Comparison of ENCODE assay signal across 9 mouse cellular contexts in genomic region chr7:19628192-19628535, GRCm38 (mm10). TPM values are rescaled to one million over a fixed set of nuclear protein-coding genes. Genes with fewer than 3 reads are reported as not detected.
DNase-seq lines count a peak whose midpoint lies in the region; ATAC-seq and TF ChIP-seq lines count a peak whose summit lies in the region.
"Had no signal": no experiment of that assay in that cellular context is flagged by ENCODE, and none has a peak within 500 bp of the region (broad histone marks: within the 10 kb centered on the region; RNA-seq: fewer than 3 reads in every experiment).

No protein-coding gene starts in this region.

- ATAC-seq in embryonic facial prominence, embryonic 13.5 days (ENCODE audit: insufficient number of reproducible peaks, insufficient read depth, low FRiP score, low TSS enrichment, low read depth): peak; percentile 4; the same call in 1 of the 2 replicates
- no peak for ATAC-seq in hindbrain, postnatal 0 days
- no peak for ATAC-seq in midbrain, postnatal 0 days (ENCODE audit: low FRiP score)
- ATAC-seq in erythroid progenitor cell, adult 5-6 weeks (replicated peaks; ENCODE audit: low FRiP score, poor library complexity, severe bottlenecking): no peak
- ATAC-seq in frontal cortex, adult (ENCODE audit: low TSS enrichment): no peak

- no peaks in the 10 kb centered on the region for H3K36me3 ChIP-seq in liver, adult 2 months (ENCODE audit: control insufficient read depth, insufficient read depth, low read length)
- peaks cover 15% of the 10 kb centered on the region for H3K36me3 ChIP-seq in embryonic facial prominence, embryonic 13.5 days
- peaks cover 12% of the 10 kb centered on the region; the same call in 1 of the 2 replicates for H3K36me3 ChIP-seq in hindbrain, postnatal 0 days (ENCODE audit: insufficient read depth, low read length)
- H3K36me3 ChIP-seq in midbrain, postnatal 0 days (ENCODE audit: insufficient read depth, low read length): peaks cover 14% of the 10 kb centered on the region

- 0 out of 2 replicates have a peak overlapping the region, but pooled peaks have one; percentile 4 for H3K27ac ChIP-seq in liver, adult 2 months (replicated peaks; ENCODE audit: insufficient read depth, low read depth, low read length)
- peak overlapping the region; percentile 88 for H3K27ac ChIP-seq in embryonic facial prominence, embryonic 13.5 days
- H3K27ac ChIP-seq in hindbrain, postnatal 0 days: no peak overlapping the region; the same call in 1 of the 2 replicates
- H3K27ac ChIP-seq in midbrain, postnatal 0 days (ENCODE audit: low read depth, low read length): no peak overlapping the region; the same call in 1 of the 2 replicates

- no peak for DNase-seq in liver, adult 2 months (ENCODE audit: extremely low read depth, low read depth, low spot score)
- DNase-seq in liver: no peak
- DNase-seq in hindbrain, postnatal 0 days (ENCODE audit: low spot score): no peak
- no peak for DNase-seq in midbrain, postnatal 0 days (ENCODE audit: low spot score)
- no peak for DNase-seq in adrenal gland, adult 8-10 months

- H3K27me3 ChIP-seq in liver, adult 2 months (ENCODE audit: control insufficient read depth, insufficient read depth, low read length): no peaks in the 10 kb centered on the region
- H3K27me3 ChIP-seq in embryonic facial prominence, embryonic 13.5 days: no peaks in the 10 kb centered on the region
- H3K27me3 ChIP-seq in hindbrain, postnatal 0 days (ENCODE audit: insufficient read depth, low read length): no peaks in the 10 kb centered on the region
- H3K27me3 ChIP-seq in midbrain, postnatal 0 days (ENCODE audit: insufficient read depth, low read length): no peaks in the 10 kb centered on the region

- no peak for TF ChIP-seq CTCF in liver, adult 2 months (IDR thresholded peaks at IDR 0.05; ENCODE audit: low read depth, low read length)
- no peak for TF ChIP-seq CTCF in hindbrain, postnatal 0 days (IDR thresholded peaks at IDR 0.05; ENCODE audit: low read depth)
- TF ChIP-seq CTCF in midbrain, postnatal 0 days (IDR thresholded peaks at IDR 0.05): no peak

- TF ChIP-seq POLR2A in liver, adult 2 months (IDR thresholded peaks at IDR 0.05; ENCODE audit: extremely low read depth, insufficient read depth, low read length): no peak

- H3K4me1 ChIP-seq in liver, adult 2 months (ENCODE audit: control insufficient read depth, insufficient read depth, low read length): no peaks in the 10 kb centered on the region
- H3K4me1 ChIP-seq in embryonic facial prominence, embryonic 13.5 days: 0 out of 2 replicates have a peak, but pooled peaks cover 4% of the 10 kb centered on the region
- no peaks in the 10 kb centered on the region for H3K4me1 ChIP-seq in hindbrain, postnatal 0 days (ENCODE audit: insufficient read depth, low read length)
- no peaks in the 10 kb centered on the region for H3K4me1 ChIP-seq in midbrain, postnatal 0 days (ENCODE audit: insufficient read depth, low read length)

- H3K4me3 ChIP-seq in liver, adult 2 months (ENCODE audit: insufficient read depth, low read depth, low read length): peak overlapping the region; percentile 68
- peak overlapping the region; percentile 79 for H3K4me3 ChIP-seq in embryonic facial prominence, embryonic 13.5 days
- peak overlapping the region; percentile 71 for H3K4me3 ChIP-seq in hindbrain, postnatal 0 days (ENCODE audit: low read length)
- peak overlapping the region; percentile 62 for H3K4me3 ChIP-seq in midbrain, postnatal 0 days (ENCODE audit: low read depth, low read length)

- 19% methylated on average over 17 of the region's 17 CpGs for WGBS in liver, adult 2 months
- 15% methylated on average over 17 of the region's 17 CpGs for WGBS in embryonic facial prominence, embryonic 13.5 days
- 12% methylated on average over 17 of the region's 17 CpGs for WGBS in hindbrain, postnatal 0 days
- 15% methylated on average over 17 of the region's 17 CpGs for WGBS in midbrain, postnatal 0 days

- H3K9me3 ChIP-seq in embryonic facial prominence, embryonic 13.5 days: no peaks in the 10 kb centered on the region
- H3K9me3 ChIP-seq in hindbrain, postnatal 0 days (ENCODE audit: low read length): no peaks in the 10 kb centered on the region
- H3K9me3 ChIP-seq in midbrain, postnatal 0 days (ENCODE audit: low read length): no peaks in the 10 kb centered on the region

- no peak overlapping the region for H3K9ac ChIP-seq in liver, adult 2 months (ENCODE audit: low read depth, low read length)
- no peak overlapping the region for H3K9ac ChIP-seq in embryonic facial prominence, embryonic 13.5 days
- peak overlapping the region; percentile 35; the same call in 1 of the 2 replicates for H3K9ac ChIP-seq in hindbrain, postnatal 0 days (replicated peaks; ENCODE audit: low read length)
- peak overlapping the region; percentile 36; the same call in 1 of the 2 replicates for H3K9ac ChIP-seq in midbrain, postnatal 0 days (replicated peaks; ENCODE audit: low read length, poor library complexity, severe bottlenecking)

- H3K79me2 ChIP-seq in liver, adult 2 months (ENCODE audit: control insufficient read depth, insufficient read depth, low read length): no peaks in the 10 kb centered on the region

- H3K4me2 ChIP-seq in embryonic facial prominence, embryonic 13.5 days: peak overlapping the region; percentile 84
- peak overlapping the region; percentile 87 for H3K4me2 ChIP-seq in hindbrain, postnatal 0 days (ENCODE audit: low read depth, low read length)
- H3K4me2 ChIP-seq in midbrain, postnatal 0 days (ENCODE audit: low read depth, low read length, poor library complexity, severe bottlenecking): peak overlapping the region; percentile 74

RNA-seq across cellular contexts. Expression of gene Relb, which starts 1.1 kb away (rescaled TPM):
- 1.3 and 2.3 TPM in 2 replicates for total RNA-seq in liver, adult 2 months (2014; rRNA removed)
- 1.5 and 3.3 TPM in 2 replicates for polyA plus RNA-seq in liver, adult 2 months (2012; rRNA removed)
- polyA plus RNA-seq in embryonic facial prominence, embryonic 13.5 days (2015; fragmentation: Nextera tagmentation; extraction: Ambion mirVana): 7.5 and 10.5 TPM in 2 replicates
- total RNA-seq in hindbrain, postnatal 0 days (2014; rRNA removed): 9.2 and 10.2 TPM in 2 replicates
- polyA plus RNA-seq in hindbrain, postnatal 0 days (2015; fragmentation: Nextera tagmentation; extraction: Ambion mirVana): 6.5 and 6.9 TPM in 2 replicates
- 5.6 and 7.3 TPM in 2 replicates for total RNA-seq in midbrain, postnatal 0 days (2014; rRNA removed)
- polyA plus RNA-seq in midbrain, postnatal 0 days (2015; fragmentation: Nextera tagmentation; extraction: Ambion mirVana): 5.6 and 6.2 TPM in 2 replicates
- total RNA-seq in adrenal gland, adult 8-10 months (2022): 10 to 100 TPM; 31.6 to 50.7 (median 42.6) TPM
- total RNA-seq in erythroid progenitor cell, adult 5-6 weeks (2015; ENCODE audit: low replicate concordance): 1.7 and 3.2 TPM in 2 replicates
- 4.0 TPM in 1 of 2 replicates, not detected in the other for total RNA-seq in erythroid progenitor cell, adult 5-6 weeks (2017; ENCODE audit: low replicate concordance)

RNA-seq across cellular contexts. Expression of gene Clasrp, which starts 23.9 kb away (rescaled TPM):
- 4.9 and 5.3 TPM in 2 replicates for total RNA-seq in liver, adult 2 months (2014; rRNA removed)
- 18.0 and 24.8 TPM in 2 replicates for polyA plus RNA-seq in liver, adult 2 months (2012; rRNA removed)
- 61.2 and 73.9 TPM in 2 replicates for polyA plus RNA-seq in embryonic facial prominence, embryonic 13.5 days (2015; fragmentation: Nextera tagmentation; extraction: Ambion mirVana)
- total RNA-seq in hindbrain, postnatal 0 days (2014; rRNA removed): 67.0 and 90.9 TPM in 2 replicates
- 70.3 and 77.5 TPM in 2 replicates for polyA plus RNA-seq in hindbrain, postnatal 0 days (2015; fragmentation: Nextera tagmentation; extraction: Ambion mirVana)
- 74.4 and 97.4 TPM in 2 replicates for total RNA-seq in midbrain, postnatal 0 days (2014; rRNA removed)
- polyA plus RNA-seq in midbrain, postnatal 0 days (2015; fragmentation: Nextera tagmentation; extraction: Ambion mirVana): 70.3 and 74.7 TPM in 2 replicates
- total RNA-seq in adrenal gland, adult 8-10 months (2022): 10 to 100 TPM; 29.5 to 92.6 (median 50.4) TPM
- 12.3 and 14.3 TPM in 2 replicates for total RNA-seq in erythroid progenitor cell, adult 5-6 weeks (2015; ENCODE audit: low replicate concordance)
- 19.9 and 45.4 TPM in 2 replicates for total RNA-seq in erythroid progenitor cell, adult 5-6 weeks (2017; ENCODE audit: low replicate concordance)

RNA-seq across cellular contexts. Expression of gene Clptm1, which starts 36.7 kb away (rescaled TPM):
- 49.8 and 77.8 TPM in 2 replicates for total RNA-seq in liver, adult 2 months (2014; rRNA removed)
- polyA plus RNA-seq in liver, adult 2 months (2012; rRNA removed): 67.3 and 79.9 TPM in 2 replicates
- polyA plus RNA-seq in embryonic facial prominence, embryonic 13.5 days (2015; fragmentation: Nextera tagmentation; extraction: Ambion mirVana): 69.8 and 74.7 TPM in 2 replicates
- 178 and 187 TPM in 2 replicates for total RNA-seq in hindbrain, postnatal 0 days (2014; rRNA removed)
- polyA plus RNA-seq in hindbrain, postnatal 0 days (2015; fragmentation: Nextera tagmentation; extraction: Ambion mirVana): 135 and 142 TPM in 2 replicates
- 149 and 152 TPM in 2 replicates for total RNA-seq in midbrain, postnatal 0 days (2014; rRNA removed)
- 140 and 149 TPM in 2 replicates for polyA plus RNA-seq in midbrain, postnatal 0 days (2015; fragmentation: Nextera tagmentation; extraction: Ambion mirVana)
- 100 to 1,000 TPM; 164 to 180 (median 179) TPM for total RNA-seq in adrenal gland, adult 8-10 months (2022)
- 34.8 and 90.5 TPM in 2 replicates for total RNA-seq in erythroid progenitor cell, adult 5-6 weeks (2015; ENCODE audit: low replicate concordance)
- 34.0 and 34.3 TPM in 2 replicates for total RNA-seq in erythroid progenitor cell, adult 5-6 weeks (2017; ENCODE audit: low replicate concordance)

RNA-seq across cellular contexts. Expression of gene Apoc2, which starts 49.6 kb away (rescaled TPM):
- 283 and 389 TPM in 2 replicates for total RNA-seq in liver, adult 2 months (2014; rRNA removed)
- polyA plus RNA-seq in liver, adult 2 months (2012; rRNA removed): 221 and 425 TPM in 2 replicates
- 11.5 TPM in 1 of 2 replicates, not detected in the other for polyA plus RNA-seq in embryonic facial prominence, embryonic 13.5 days (2015; fragmentation: Nextera tagmentation; extraction: Ambion mirVana)
- total RNA-seq in hindbrain, postnatal 0 days (2014; rRNA removed): not detected in 2 replicates
- polyA plus RNA-seq in hindbrain, postnatal 0 days (2015; fragmentation: Nextera tagmentation; extraction: Ambion mirVana): 0.38 TPM in 1 of 2 replicates, not detected in the other
- 1.7 TPM in 1 of 2 replicates, not detected in the other for total RNA-seq in midbrain, postnatal 0 days (2014; rRNA removed)
- 0.30 and 0.32 TPM in 2 replicates for polyA plus RNA-seq in midbrain, postnatal 0 days (2015; fragmentation: Nextera tagmentation; extraction: Ambion mirVana)
- 1 to 10 TPM in 3 of 4 experiments, not detected in 1; 1.0 to 2.6 (median 1.4) TPM for total RNA-seq in adrenal gland, adult 8-10 months (2022)
- total RNA-seq in erythroid progenitor cell, adult 5-6 weeks (2015; ENCODE audit: low replicate concordance): 8.0 and 22.7 TPM in 2 replicates
- total RNA-seq in erythroid progenitor cell, adult 5-6 weeks (2017; ENCODE audit: low replicate concordance): not detected in 2 replicates
- polyA plus RNA-seq: activated CD4-positive, CD25-positive, alpha-beta regulatory T cell, adult 4 months had no signal

RNA-seq across cellular contexts. Expression of gene Gemin7, which starts 50.8 kb away (rescaled TPM):
- total RNA-seq in liver, adult 2 months (2014; rRNA removed): 31.2 and 40.1 TPM in 2 replicates
- 60.2 and 61.6 TPM in 2 replicates for polyA plus RNA-seq in liver, adult 2 months (2012; rRNA removed)
- polyA plus RNA-seq in embryonic facial prominence, embryonic 13.5 days (2015; fragmentation: Nextera tagmentation; extraction: Ambion mirVana): 169 and 174 TPM in 2 replicates
- 60.0 and 61.7 TPM in 2 replicates for total RNA-seq in hindbrain, postnatal 0 days (2014; rRNA removed)
- 153 and 162 TPM in 2 replicates for polyA plus RNA-seq in hindbrain, postnatal 0 days (2015; fragmentation: Nextera tagmentation; extraction: Ambion mirVana)
- 58.1 and 70.9 TPM in 2 replicates for total RNA-seq in midbrain, postnatal 0 days (2014; rRNA removed)
- 158 and 181 TPM in 2 replicates for polyA plus RNA-seq in midbrain, postnatal 0 days (2015; fragmentation: Nextera tagmentation; extraction: Ambion mirVana)
- 10 to 100 TPM; 76.9 to 94.1 (median 85.1) TPM for total RNA-seq in adrenal gland, adult 8-10 months (2022)
- total RNA-seq in erythroid progenitor cell, adult 5-6 weeks (2015; ENCODE audit: low replicate concordance): 78.9 and 80.1 TPM in 2 replicates
- 19.6 and 26.4 TPM in 2 replicates for total RNA-seq in erythroid progenitor cell, adult 5-6 weeks (2017; ENCODE audit: low replicate concordance)

Comparison
In these comparisons a context has a peak if more than half of its experiments do, and no peak if none do; other contexts are left out.
1. H3K27ac ChIP-seq: peak in liver, adult 2 months (single experiment) and embryonic facial prominence, embryonic 13.5 days (single experiment); none in hindbrain, postnatal 0 days (single experiment) and midbrain, postnatal 0 days (single experiment).
2. H3K9ac ChIP-seq: peak in hindbrain, postnatal 0 days (single experiment) and midbrain, postnatal 0 days (single experiment); none in liver, adult 2 months (single experiment) and embryonic facial prominence, embryonic 13.5 days (single experiment).
3. Peak in every context shown above with its lines, with median percentiles within 50 percentile points of each other: H3K4me3 ChIP-seq and H3K4me2 ChIP-seq.